Mouse (Mus musculus) left cerebral cortex, adult 18-20 months (tissue): ENCODE data around the gene Htr5a. TPM values are rescaled to one million over a fixed set of nuclear protein-coding genes. Genes with fewer than 3 reads are reported as not detected.

ENCODE experiments used
- DNase-seq, 2 experiments: peaks; one replicate each; pipeline ENCODE4 v3.0.0; 2021 to 2022; ENCODE audit warnings: low spot score in 2 of 2, mixed read lengths in 1 of 2
- total RNA-seq, 2 experiments: library from RNA; stranded (reverse); gene quantifications; 2 replicates each; pipeline ENCODE4 v1.2.3; 2021

Htr5a gene
- total RNA-seq, 2 experiments from 2014 or later = 13.4 to 15.4 TPM

DNA sequence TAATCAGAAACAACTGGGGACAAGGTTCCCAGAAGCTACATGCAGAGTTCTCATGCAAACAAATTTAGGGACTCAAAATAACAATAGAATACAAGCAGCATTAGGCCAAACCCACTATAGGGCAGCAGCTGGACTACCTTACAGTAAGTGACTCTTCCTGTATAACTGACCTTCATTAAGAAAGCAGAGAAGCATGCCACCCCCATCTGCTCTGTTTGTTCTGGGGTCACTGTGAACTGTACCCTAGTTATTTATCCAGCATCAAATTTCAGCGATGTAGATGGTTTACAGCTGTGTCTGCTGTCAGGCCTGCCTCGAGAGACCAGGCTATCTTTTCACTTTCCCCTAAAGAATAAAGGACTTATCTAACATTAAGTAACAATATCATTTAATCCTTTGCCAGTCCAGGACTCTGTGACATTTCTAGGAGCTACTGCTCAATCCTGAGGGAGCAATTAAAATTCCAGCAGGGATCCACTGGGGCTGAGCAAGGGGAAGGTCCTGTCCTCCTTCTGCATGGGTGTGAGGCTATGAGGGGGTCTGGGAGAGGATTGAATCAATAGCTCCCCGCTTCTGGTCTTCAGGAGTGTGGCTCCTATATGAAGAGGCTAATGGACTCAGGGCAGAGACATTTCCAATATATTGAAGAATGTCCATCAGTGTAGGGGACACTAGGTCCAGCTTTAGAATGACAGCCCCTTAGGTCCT, 38.5 kb downstream of the Htr5a start:
- no peak for DNase-seq

DNA sequence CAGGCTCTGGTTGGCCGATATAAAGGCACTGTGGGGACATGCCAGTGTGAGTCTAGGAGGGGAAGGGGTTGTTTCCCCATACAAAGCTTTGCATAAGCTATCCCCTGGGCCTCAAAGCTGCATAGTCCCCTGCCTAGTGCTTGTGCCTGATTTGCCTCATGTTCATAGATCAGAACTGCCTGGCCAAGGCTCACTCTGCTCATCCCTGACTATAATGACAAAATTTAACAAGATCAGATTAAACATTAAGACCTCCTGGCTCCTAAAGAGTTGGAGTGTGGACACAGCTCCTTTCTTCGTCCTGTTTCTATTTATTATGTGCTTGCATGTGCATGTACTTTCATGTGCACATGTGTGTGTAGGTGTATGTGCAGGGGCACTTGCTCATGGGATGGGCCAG, 39.3 kb downstream of the Htr5a start:
- DNase-seq = no peak

DNA sequence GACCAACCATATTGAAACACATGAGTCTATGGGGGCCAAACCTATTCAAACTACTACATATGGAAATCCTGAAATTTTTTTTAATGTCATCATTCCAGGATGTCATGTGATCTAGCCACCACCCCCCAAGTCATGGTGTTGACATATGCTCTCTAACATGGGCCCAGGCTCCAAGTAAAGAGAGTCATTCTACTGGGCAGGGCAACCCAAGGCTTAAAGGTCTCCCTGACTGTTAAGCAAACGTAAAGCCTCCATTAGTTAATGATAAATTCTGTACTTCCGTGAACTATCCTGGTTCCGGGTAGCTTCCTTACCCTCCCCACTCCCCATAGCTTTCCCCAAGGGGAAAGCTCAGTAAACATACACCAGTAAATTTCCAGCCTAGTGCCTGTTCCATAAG, 46.1 kb downstream of the Htr5a start:
- no peak for DNase-seq

DNA sequence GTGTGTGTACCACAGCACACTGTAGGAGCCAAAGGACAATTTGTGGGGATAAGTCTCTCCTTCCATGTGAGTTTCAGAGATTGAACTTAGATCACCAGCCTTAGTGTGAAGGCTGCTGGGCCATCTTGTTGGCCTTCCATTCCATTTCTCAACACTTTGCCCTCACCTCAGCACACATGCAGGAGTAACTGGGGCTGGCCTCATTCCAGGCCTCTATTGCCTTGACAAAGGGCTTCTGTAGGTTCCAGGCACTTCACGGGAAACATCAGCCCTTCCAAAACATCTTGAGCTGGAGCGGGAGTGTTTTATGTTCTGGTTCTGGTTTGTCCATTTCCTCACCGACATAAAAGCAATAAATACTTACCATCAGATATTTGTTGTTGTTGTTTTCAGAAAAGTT, 54.0 kb downstream of the Htr5a start:
- no peak for DNase-seq

DNA sequence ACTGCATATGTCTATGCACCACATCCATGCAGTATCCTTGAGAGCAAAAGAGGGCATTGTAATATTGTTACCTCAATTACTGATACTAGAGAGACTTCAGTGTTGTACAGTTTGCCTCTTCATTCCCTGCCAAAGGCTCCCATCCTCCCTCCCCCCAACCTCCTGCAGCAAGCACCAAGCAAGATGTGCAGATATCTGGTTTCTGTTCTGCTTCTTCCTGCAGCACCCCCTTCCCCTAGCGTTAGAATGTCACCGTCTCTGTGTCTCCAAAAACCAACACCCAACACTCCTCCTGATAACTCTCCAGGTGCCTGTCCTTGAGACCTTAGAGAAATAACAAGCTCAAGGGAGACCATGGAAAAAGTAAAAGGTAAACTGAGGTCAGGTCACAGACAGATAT, 57.8 kb downstream of the Htr5a start:
- no peak for DNase-seq

DNA sequence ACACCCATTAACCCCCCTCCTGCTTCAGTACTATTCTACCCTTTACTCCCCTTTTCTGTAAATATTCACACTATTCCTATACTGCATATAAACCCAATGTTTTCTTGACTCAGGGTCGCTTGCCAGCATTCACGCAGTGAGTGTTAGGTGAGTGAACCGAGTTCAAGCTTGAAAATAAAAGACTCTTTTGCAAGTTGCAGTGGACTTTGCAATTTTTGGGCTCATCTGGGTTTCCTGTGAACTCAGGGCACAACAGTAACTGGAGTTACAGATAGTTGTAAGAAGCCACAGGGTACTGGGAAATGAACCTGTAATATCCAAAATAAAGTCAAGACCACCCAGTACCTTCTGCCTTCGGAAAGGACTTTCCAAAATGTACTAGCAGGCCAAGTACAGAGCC, 58.2 kb downstream of the Htr5a start:
- DNase-seq = no peak

Other genes starting within 250 kb of the Htr5a start
- gene Paxip1, start 50.5 kb upstream of the Htr5a start, total RNA-seq = 10 to 100 TPM; 38.5 to 39.8 TPM
- 100 to 1,000 TPM in 1 of 2 experiments, 10 to 100 TPM in 1; 80.7 to 104 TPM for gene Insig1, start 229.2 kb downstream of the Htr5a start, total RNA-seq